Mouse (Mus musculus) kidney, postnatal 14 days (tissue): ENCODE data around the gene Slc30a7.

Experiments used
- DNase-seq: peaks from one replicate; pipeline ENCODE4 v3.0.0; 2022; ENCODE audit warnings: mixed read lengths

Slc30a7 gene

DNA sequence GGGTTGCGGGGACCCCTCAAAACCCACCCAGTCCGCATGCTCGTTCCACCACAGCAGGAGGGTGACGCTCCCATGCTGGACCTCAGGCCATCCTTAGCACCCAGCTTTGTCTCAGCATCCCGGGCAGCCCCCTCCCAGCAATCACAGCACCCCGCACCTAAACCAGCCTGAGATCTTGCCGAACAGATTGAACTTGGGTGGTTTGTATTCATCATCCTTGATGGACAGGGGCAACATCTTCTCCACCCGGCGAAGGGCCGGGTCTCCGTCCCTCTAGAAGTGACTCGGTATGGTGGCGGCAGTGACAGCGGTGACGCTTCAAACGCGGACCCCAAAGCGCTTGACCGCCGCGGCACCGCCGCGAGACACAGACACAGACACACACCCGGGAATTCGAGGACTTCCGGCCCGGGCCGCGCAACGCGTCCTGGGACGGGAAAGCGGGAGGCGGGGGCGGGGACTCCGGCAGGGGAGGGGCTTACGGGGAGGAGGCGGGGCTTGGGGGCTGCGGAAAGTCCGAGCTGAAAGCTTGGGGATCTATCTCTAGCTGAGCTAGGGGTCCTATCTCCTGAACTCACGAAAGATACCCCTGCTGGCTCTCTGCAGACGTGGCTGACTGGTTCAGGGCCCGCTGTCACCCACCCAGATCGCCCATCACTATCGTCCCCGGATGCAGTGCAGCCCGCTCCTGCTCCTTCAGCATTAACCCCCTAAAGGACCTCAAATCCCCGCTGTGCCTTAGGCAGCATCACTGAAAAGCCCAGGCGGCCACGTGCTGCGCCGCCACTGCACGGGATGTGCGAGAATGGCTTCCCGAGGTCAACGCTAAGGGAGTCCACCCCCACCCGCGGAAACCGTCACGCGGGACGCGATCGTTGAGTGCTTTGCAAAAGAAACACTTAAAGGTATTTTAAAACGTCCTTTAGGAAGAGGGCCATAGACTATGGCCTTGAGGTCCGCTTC, at the start of gene Slc30a7, which contains the start of gene Extl2:
Slc30a7 (minus strand) TSS at position 429 of the 963 bp plus-strand sequence.
Extl2 (plus strand) TSS at position 485 of the 963 bp plus-strand sequence.
- peak; percentile 89 for DNase-seq

GRCm38 (mm10) chr3:116047034-116047433, 39.8 kb upstream of the Slc30a7 start:
- no peak for DNase-seq

DNA sequence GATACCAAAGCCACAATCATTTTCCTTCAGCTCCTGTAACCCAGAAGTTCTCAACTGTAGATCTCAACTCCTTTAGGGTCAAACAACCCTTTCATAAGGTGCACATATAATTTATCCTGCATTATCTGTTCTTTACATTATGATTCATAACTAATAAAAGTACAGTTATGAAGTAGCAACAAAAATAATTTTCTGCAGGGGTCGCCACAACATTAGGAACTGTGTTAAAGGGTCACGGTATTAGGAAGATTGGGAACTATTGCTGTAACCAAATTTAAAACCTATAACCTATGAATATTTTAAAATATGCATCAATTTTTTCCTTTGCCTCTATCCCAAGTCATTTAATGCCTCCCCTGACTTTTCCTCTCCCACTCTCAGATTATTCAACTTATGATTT, 38.8 kb upstream of the Slc30a7 start:
- DNase-seq = no peak

GRCm38 (mm10) chr3:116040776-116041175, 33.6 kb upstream of the Slc30a7 start:
- no peak for DNase-seq

DNA sequence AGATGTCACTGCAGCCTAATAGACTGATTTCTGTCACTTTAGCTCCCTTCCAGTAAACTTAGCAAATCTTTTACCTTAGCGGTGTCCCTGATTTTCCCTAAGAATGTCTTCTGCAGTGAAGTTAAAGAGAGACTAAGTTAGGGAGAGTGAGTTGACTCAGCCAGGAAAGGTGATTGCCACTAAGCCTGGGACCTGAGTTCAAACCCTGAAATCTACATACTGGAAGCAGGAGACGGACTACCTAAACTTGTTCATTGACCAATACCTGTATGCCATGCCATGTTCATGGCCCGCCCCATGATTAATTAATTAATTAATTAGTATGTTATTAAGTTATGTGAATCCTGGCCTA, 26.6 kb upstream of the Slc30a7 start:
- peak; percentile 40 for DNase-seq

- no peak for DNase-seq
Observed at GRCm38 (mm10) chr3:116033218-116033870, 26.1 kb upstream of the Slc30a7 start.

DNA sequence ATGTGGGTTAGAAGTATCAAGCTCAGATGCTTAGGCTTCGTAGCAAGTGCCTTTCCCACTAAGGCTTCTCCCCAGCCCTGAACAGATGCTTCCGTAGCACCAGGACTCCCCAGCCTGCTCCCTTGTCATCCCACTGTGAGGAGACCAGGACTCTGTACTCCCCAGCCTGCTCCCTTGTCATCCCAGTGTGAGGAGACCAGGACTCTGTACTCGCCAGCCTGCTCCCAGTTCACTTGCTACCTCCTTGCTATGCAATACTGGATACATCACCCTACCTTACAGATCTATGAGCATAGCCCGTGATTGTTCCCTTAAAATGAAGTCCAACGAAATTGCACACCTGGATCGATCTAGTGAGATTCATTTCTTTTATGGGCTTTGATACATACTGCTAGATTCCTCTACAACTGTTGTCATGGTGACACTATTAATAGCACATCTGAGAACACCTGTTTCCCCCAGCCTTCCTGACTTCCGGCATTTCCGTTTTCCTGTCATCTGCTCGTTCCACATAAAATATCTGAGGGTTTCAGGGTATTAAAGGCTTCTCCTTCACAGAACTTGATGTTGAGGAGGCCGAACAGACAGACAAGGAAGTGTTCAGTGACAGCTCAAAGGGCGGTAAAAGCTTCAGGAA, 23.1 kb upstream of the Slc30a7 start:
- DNase-seq = peak; percentile 11

- no peak for DNase-seq
Observed at GRCm38 (mm10) chr3:116026996-116027395, 19.8 kb upstream of the Slc30a7 start.

DNA sequence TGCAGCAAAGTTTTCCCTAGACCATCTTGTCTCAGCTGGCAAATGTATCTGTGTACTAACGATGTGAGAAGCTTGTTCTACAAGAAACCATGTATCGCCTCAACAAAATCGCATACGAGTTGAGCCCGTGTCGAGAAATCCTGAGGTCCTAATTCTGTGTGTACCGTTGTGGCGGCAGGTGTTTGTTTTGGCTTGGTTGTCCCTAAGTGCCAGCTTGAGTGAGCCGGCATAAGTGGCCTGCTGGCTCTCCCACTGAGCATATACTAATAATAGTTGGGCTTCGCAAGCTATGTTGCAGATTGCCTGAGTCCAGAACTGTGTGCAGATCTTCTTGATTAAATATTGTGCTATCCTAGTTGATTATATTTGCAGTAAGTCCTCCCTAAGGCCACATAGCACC, 18.5 kb upstream of the Slc30a7 start:
- no peak for DNase-seq

GRCm38 (mm10) chr3:116024669-116025068, 17.5 kb upstream of the Slc30a7 start:
- no peak for DNase-seq

DNA sequence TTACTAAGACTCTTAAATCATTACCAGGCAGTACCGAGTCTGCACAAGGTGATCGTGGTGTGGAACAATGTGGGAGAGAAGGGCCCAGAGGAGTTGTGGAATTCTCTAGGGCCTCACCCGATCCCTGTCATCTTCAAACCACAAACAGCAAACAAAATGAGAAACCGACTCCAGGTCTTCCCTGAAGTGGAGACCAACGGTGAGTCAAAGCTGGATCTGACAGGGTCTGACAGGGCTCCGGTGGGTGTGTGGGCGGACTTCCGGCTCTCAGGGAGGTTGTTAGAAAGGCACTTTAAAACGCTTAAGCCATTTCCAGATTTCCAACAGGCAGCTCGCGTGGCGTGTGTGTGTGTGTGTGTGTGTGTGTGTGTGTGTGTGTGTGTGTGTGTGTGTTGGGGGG, 17.0 kb upstream of the Slc30a7 start:
- DNase-seq = no peak

DNA sequence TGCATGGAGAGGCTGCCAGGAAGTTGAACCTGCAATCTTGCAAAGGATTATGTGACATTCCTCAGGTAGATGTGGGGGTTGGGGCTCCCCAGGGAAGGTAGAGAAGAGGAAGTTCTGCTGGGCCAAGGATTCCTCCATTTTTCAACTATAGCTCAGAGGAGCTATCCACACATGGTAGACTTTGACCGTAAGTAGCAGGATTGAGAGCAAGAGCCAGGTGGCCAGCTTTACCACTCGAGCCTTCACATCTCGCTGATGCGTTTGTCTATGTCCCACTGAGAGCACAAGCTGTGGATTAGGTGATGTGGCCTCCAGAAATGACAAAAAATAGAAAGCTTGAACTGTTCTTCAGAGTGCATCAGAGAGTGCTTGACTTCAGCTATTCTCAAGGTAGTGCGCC, 11.9 kb upstream of the Slc30a7 start:
- no peak for DNase-seq

DNA sequence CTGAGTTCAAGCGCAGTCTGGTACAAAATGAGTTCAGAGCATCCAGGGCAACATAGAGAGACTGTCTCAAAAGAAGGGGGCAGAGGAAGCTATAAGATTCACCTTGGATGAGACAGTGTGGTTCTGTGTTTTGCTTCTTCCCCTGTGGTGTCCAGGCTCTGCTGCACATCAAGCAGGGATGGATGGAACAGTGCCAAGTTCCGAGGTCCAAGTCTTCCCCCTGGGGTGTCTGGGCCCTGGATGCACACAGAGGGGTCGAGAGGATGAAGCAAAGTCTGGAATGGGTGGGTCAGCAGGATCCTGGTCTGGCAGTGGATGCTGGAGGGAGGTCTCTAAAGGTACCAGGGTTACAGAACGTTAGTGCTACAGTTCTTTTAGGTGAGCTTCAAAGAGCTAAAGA, 11.4 kb upstream of the Slc30a7 start:
- peak; percentile 14 for DNase-seq

- no peak for DNase-seq
Observed at GRCm38 (mm10) chr3:116016116-116016515, 8.9 kb upstream of the Slc30a7 start.

DNA sequence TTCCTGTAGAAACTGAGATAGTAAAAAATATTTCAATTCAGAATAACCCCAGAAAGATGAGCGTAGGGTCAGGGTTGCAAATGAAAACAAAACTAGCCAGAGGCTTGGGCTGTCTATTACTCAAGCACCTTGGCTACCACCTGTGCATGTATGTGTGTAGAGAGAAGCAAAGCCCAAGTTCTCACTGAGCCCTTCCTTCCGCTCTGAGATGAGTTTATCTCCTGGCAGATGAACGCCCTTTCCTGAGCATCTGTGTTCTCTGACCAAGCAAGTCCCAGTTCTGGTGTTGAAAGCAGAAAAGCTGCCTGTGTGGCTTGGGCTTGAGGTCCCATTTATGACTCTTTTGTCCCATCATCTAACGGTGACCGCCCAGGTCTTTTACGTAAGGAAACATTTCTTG, 7.7 kb upstream of the Slc30a7 start:
- DNase-seq = no peak

GRCm38 (mm10) chr3:116009622-116010344, 2.6 kb upstream of the Slc30a7 start:
- DNase-seq = no peak

GRCm38 (mm10) chr3:116007941-116008440, 785 bp upstream of the Slc30a7 start:
- peak; percentile 84 for DNase-seq

DNA sequence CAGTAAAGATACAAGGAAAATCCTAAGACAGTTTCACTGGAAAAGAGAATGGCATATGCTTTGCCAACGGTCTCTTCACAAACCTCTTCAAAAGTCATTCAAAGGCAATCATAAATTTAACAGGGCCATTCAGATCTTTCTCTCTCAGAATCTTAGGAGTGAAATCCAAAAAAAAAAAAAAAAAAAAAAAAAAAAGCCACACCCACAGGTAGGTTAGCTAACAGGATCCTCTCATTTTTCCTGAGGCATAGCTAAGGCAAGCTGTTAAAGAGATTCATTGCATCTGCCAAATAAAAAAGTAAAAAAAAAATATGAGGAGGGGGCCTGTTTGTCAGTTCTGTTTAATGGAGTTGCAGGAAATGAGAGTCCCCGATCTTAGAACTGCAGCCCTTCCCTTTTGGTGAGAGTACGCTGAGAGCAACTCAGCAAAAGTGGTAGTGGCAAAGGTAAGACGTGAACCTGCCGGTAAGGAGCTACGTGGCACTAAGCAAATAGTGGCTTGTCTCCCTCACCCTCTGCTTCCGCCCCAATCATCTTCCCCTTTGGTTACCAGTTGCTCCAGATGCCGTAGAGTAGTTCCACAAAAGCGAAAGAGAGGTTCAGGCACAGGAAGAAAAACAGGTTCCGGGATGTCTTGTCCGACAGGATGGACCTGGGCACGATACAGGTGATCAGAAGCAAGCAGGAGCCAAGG, 775 bp downstream of the Slc30a7 start:
- DNase-seq = peak; percentile 30

- no peak for DNase-seq
Observed at GRCm38 (mm10) chr3:115996929-115997328, 10.3 kb downstream of the Slc30a7 start.

- peak; percentile 29 for DNase-seq
Observed at GRCm38 (mm10) chr3:115993025-115993424, 14.2 kb downstream of the Slc30a7 start.

- DNase-seq = no peak
Observed at GRCm38 (mm10) chr3:115992588-115992987, 14.6 kb downstream of the Slc30a7 start.

GRCm38 (mm10) chr3:115992103-115992502, 15.1 kb downstream of the Slc30a7 start:
- DNase-seq = peak; percentile 36
